Mouse (Mus musculus) splenic B cell, adult 2 months (primary cell): ENCODE measurements around the gene Fabp7.
A peak's percentile ranks its signal among the peaks of the same experiment; 100 is the strongest.

Experiments
- DNase-seq: peaks from one replicate; pipeline ENCODE4 v3.0.0-alpha.2; 2011; ENCODE audit warnings: low read depth, low spot score
- H3K27me3 ChIP-seq: 2 replicates; pipeline ENCODE4 v1.6.1; 2012; ENCODE audit warnings: mild to moderate bottlenecking, low read length, moderate library complexity, mixed read lengths; ENCODE audit not compliant: control insufficient read depth, poor library complexity, insufficient read depth, severe bottlenecking
- H3K36me3 ChIP-seq: 2 replicates; pipeline ENCODE4 v1.6.1; 2012; ENCODE audit warnings: mild to moderate bottlenecking, low read length, moderate library complexity, mixed read lengths; ENCODE audit not compliant: control insufficient read depth, poor library complexity, insufficient read depth, severe bottlenecking

Fabp7 gene

DNA sequence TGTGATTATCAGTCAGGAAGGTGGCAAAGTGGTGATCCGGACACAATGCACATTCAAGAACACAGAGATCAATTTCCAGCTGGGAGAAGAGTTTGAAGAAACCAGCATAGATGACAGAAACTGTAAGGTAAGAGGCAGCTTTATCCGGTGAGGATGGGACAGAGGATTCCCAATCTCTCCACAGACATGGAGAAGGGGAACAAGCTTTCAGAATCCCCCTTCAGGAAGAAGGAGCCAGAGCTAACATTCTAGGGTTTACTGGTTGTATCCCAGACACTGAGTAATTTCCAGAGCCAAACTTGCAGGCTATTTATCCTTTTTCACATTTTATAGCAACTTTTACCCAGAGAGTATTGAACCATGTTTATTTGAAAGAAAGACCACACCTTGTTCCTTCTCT, 871 bp downstream of the Fabp7 start:
- Histone ChIP-seq H3K27me3 (no peaks in the 10 kb centered on the region), H3K36me3 (no peaks in the 10 kb centered on the region)
- DNase-seq = no peak

- Histone ChIP-seq H3K27me3 (no peaks in the 10 kb centered on the region), H3K36me3 (no peaks in the 10 kb centered on the region)
- DNase-seq = no peak
Measured at GRCm38 (mm10) chr10:57792957-57793356, 8.3 kb downstream of the Fabp7 start.

DNA sequence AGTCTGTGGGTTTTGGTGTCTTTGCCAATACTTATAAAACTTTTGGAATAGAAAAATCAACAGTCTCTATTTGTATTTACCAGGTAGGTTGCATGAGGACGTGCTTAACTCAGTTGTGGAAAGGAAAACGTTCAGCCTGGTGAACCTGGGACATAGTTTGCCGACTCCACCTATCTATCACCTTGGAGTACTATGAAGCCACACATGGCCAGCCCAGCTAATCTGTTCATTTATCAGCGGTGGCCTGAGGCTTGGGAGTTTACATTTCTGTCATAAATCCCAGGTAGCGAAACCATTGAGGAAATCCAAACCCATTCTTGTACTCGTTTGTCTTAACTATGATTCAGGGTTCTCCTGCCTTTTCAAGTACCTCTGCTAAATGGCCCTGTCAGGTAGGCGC, 9.3 kb downstream of the Fabp7 start, which contains the start of gene Smpdl3a:
Smpdl3a (plus strand) TSS at position 318 of the 400 bp plus-strand sequence.
- DNase-seq = no peak
- H3K36me3 ChIP-seq = no peaks in the 10 kb centered on the region
- no peaks in the 10 kb centered on the region for H3K27me3 ChIP-seq

- Histone ChIP-seq H3K27me3 (no peaks in the 10 kb centered on the region), H3K36me3 (no peaks in the 10 kb centered on the region)
- DNase-seq = peak; percentile 44
Measured at GRCm38 (mm10) chr10:57794491-57795461, 10.1 kb downstream of the Fabp7 start.

DNA sequence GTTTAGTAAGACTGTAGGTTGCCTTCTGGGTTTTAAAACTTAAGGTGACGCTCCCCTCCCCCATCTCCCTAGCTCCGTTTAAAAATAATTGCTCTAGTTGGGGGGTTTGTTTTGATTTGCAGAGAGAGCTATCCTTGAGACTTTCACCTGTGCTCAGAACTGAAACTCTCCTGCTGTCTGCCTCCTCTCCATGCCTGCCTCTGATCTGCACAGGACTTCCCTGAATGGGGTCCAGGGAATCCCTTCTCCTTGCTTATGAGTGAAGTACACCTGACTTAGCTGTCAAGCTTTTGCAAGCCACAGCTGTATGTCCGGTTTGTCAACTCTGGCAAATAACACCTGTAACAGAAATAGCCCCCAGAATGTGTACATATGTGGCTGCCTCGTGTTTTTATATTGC, 10.9 kb downstream of the Fabp7 start:
- no peaks in the 10 kb centered on the region for H3K27me3 ChIP-seq
- DNase-seq = peak; percentile 15
- H3K36me3 ChIP-seq = no peaks in the 10 kb centered on the region

GRCm38 (mm10) chr10:57796057-57796456, 11.4 kb downstream of the Fabp7 start:
- Histone ChIP-seq H3K27me3 (no peaks in the 10 kb centered on the region), H3K36me3 (no peaks in the 10 kb centered on the region)
- peak; percentile 62 for DNase-seq

- Histone ChIP-seq H3K27me3 (no peaks in the 10 kb centered on the region), H3K36me3 (0 out of 2 replicates have a peak, but pooled peaks cover 4% of the 10 kb centered on the region)
- DNase-seq = peak; percentile 79
Measured at GRCm38 (mm10) chr10:57799486-57799885, 14.8 kb downstream of the Fabp7 start.

GRCm38 (mm10) chr10:57807754-57808153, 23.1 kb downstream of the Fabp7 start:
- peaks cover 11% of the 10 kb centered on the region for H3K36me3 ChIP-seq
- DNase-seq = no peak
- H3K27me3 ChIP-seq = no peaks in the 10 kb centered on the region

- H3K36me3 ChIP-seq = peaks cover 9% of the 10 kb centered on the region
- no peak for DNase-seq
- H3K27me3 ChIP-seq = no peaks in the 10 kb centered on the region
Measured at GRCm38 (mm10) chr10:57812161-57812856, 27.6 kb downstream of the Fabp7 start.

DNA sequence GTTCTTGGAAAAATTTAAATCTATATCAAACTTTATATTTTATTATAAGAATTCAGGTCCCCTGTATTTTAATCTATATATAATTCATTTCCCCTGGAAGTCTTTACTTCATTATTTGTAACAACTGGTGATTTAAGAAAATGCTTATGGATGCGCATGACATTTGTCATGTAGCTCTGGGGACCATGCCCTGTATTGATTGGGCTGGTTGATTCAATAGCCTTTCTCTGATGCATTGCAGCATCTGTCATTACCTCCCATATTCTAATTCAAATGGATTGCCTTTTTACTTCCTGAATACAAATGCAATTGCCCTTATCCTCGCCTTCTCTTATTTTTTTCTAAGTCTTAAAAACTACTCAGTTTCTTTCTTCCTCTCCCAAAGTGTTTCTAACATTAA, 29.6 kb downstream of the Fabp7 start:
- no peak for DNase-seq
- Histone ChIP-seq H3K36me3 (0 out of 2 replicates have a peak, but pooled peaks cover 4% of the 10 kb centered on the region), H3K27me3 (no peaks in the 10 kb centered on the region)

DNA sequence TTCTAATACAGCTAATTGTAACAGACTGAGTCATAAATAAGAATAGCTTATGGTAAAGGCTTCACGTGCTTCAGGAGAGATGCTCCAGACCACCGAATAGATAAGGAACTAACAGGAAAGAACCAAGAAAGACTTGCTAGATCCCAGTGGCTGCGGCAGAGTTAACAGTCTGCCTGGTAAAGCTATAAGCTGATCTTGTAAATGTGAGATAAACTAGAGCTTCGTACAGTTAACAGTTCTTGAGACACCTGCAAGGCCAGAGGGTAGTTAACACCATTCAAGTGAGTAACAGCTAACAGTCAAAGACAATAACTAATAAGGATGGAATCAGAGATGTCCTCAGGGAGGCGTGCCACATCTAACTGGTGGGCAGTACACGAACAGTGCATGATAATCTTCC, 31.2 kb downstream of the Fabp7 start:
- DNase-seq = no peak
- Histone ChIP-seq H3K36me3 (0 out of 2 replicates have a peak, but pooled peaks cover 4% of the 10 kb centered on the region), H3K27me3 (no peaks in the 10 kb centered on the region)

- DNase-seq = no peak
- Histone ChIP-seq H3K27me3 (no peaks in the 10 kb centered on the region), H3K36me3 (no peaks in the 10 kb centered on the region)
Measured at GRCm38 (mm10) chr10:57819209-57819608, 34.5 kb downstream of the Fabp7 start.

- no peaks in the 10 kb centered on the region for H3K36me3 ChIP-seq
- no peaks in the 10 kb centered on the region for H3K27me3 ChIP-seq
- no peak for DNase-seq
Measured at GRCm38 (mm10) chr10:57822473-57822872, 37.8 kb downstream of the Fabp7 start.

- Histone ChIP-seq H3K36me3 (no peaks in the 10 kb centered on the region), H3K27me3 (no peaks in the 10 kb centered on the region)
- no peak for DNase-seq
Measured at GRCm38 (mm10) chr10:57828649-57829048, 44.0 kb downstream of the Fabp7 start.

- DNase-seq = no peak
- Histone ChIP-seq H3K36me3 (no peaks in the 10 kb centered on the region), H3K27me3 (no peaks in the 10 kb centered on the region)
Measured at GRCm38 (mm10) chr10:57829621-57830020, 44.9 kb downstream of the Fabp7 start.
